Mouse (Mus musculus): ENCODE measurements around the gene Gpn3.

Gene Gpn3

DNA sequence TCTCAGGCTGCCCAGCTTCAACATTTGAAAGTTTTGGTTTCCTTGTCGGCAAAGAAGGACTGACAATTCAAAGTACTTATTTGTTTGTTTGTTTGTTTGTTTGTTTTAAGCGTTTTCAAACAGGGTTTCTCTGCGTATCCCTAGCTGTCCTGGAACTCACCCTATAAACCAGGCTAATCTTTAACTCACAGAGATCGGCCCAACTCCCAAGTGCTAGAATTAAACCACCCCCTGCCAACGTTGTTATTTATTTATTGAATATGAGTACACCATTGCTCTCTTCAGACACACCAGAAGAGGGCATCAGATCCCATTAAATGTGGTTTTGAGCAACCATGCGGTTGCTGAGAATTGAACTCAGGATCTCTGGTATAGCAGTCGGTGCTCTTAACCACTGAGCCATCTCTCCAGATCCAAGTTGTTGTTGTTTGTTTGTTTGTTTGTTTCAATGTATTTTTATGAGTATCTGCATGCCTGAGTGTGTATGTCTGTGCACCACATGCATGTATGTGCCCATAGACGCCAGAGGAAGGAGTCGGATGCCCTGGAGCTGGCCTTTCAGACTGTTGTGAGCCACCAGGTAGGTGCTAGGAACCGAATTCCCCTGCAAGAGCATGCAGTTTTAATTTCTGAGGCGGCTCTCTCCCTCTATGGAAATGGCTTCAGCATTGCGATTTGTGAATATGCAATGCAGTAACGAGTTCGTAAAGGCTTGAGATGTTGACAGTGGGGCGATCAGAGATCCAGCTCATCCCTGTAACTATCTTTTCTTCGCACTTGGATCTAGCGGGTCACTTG, 49.8 kb downstream of the Gpn3 start, which contains the start of gene Anapc7:
Gene Anapc7 (plus strand): TSS at position 423 of the 798 bp plus-strand sequence.
- no peak for DNase-seq (ENCODE audit: low spot score in 2 of 2)

DNA sequence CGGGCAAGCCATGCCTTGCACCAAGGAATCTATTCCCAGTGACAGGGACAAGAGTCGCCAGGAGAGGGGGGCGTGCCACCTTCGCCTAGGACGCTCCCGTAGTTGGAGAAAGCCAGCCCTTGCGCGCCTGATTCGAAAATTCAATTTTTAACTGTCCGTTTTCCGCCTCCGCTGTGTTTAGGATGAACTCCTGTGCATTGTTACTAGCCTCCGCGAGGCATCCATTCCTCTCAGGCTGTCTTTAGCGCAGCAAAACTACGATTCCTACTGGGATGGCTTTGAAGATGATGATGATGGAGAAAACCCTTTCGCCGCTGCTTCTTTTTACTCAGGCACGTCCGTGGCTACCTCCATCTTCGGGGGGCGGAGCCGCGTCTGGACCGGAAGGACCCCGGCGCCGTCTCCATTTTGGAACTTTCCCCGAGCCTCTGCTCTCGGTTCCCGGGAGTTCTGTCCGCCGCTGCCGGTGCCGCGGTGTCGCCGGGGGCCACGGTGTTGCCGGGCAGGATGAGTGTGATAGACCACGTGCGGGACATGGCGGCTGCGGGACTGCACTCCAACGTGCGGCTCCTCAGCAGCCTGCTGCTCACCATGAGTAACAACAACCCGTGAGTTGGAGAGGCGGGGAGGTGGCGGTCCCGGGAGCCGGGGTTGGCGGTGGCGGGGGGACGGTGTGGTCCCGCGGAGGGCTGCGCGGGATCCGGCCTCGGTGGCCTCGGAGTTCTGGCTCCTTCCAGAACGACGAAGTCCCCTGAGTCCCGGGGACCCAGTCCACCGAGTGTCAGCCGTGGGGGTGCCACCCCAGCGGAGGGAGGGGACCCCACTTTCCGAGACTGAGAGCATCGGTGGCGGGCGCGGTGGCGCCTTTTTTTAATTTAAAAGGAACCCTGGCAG, 50.6 kb downstream of the Gpn3 start:
- DNase-seq (ENCODE audit: low spot score in 2 of 2): peak; percentile 83 to 88

DNA sequence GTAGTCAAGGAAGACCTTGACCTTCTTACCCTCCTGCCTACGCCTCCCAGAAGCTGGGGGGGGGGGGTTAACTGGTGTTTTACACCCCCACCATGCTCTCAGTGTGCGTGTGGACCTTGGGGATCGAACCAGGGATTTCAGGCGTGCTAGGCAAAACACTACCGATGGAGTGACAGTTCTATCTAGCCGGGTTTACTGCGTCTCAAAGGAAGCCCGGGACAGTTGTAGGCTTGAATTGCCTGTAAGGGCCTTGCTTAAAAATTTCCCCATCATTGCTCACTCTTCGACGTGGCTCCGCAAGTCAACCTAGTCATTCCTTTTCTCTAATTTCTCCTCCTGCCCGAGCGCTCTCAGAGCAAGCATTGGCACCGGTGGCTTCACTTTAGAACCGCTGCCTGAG, 51.4 kb downstream of the Gpn3 start:
- DNase-seq (ENCODE audit: low spot score in 2 of 2): no peak

DNA sequence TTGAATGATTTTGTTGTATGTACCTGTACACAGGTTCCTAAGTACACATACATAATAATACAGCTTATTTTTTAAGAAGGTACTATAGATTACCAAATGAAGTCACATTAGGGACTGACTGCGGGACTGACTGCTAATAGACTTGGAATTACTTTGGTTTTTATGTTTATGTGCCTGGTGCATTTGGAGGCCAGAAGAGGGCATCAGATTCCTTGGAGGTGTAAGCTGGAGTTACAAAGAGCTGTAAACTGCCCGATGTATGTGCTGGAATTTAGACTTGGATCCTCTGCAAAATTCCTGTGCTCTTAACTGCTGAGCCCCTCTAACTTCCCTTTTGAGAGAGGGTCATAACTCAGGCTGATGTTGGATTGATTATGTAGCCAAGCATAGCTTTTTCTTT, 53.9 kb downstream of the Gpn3 start:
- DNase-seq (ENCODE audit: low spot score in 2 of 2): no peak

DNA sequence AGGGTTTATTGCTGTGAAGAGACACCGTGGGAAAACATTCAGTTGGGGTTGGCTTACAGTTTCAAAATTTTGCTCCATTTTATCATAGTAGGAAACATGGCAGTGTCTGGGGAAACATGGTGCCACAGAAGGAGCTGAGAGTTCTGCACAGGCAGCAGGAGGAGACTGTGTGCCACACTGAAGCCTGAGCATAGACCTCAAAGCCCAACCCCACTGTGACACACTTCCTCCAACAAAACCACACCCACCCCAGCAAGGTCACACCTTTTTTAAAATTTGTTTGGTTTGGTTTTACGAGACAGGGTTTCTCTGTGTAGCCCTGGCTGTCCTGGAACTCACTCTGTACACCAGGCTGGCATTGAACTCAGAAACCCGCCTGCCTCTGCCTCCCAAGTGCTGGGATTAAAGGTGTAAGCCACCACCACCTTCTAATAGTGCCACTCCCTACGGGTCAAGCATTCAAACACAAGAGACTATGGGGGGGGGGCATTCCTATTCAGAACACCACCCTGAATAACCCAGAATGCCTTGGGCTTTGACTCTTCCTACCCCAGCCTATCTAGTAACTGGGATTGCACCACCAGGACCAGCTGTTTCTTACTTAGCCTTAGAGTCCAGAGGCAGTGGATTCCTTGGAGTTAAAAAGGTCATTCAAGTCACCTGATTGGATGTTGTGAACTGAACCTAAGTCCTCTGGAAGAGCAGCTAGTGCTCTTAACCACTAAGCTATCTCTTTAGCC, 58.5 kb downstream of the Gpn3 start:
- no peak for DNase-seq (ENCODE audit: low spot score in 2 of 2)

DNA sequence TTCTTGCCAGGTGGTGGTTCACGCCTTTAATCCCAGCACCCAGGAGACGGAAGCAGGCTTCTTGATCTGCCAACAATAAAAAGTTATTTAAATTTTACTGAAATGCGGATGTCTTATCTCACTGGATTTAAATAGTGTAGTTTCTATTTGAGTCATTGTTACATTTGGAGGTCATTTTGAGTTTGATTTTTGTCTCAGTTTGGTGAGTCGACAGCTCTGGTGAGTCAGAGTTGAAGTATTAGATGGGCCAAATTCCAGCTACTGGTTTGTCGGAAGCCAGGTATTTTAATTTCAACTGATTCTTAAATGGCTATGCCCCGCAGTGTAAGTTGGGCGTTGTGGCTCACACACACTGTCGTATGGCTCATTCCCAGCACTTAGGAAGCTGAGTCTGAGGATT, 59.5 kb downstream of the Gpn3 start:
- no peak for DNase-seq (ENCODE audit: low spot score in 2 of 2)

Data from urinary bladder, postnatal 4 days (tissue).